Mouse (Mus musculus): ENCODE data around the gene Sdccag8. TPM values are rescaled to one million over a fixed set of nuclear protein-coding genes. Genes with fewer than 3 reads are reported as not detected.

Sdccag8 gene
- polyA plus RNA-seq, 1 experiment from 2014 or later: 19.2 TPM

MicroRNA genes within 50 kb of the gene (microRNA counts, 519-probe panel; counts per million panel counts)
- 3,808 counts per million, percentile 73 among the panel's probes with 10 or more counts for microRNA mmu-miR-350

Small RNA genes within 50 kb of the gene (microRNA-seq; reads per million reads assigned to microRNA genes)
- gene Gm25993 (not detected), gene Mir350 (495 reads per million, percentile 70 among the genes with 10 or more reads in this experiment)

Other genes starting within 250 kb of the Sdccag8 start
- 75.8 and 86.6 TPM in 2 replicates for gene Cep170, start 593 bp upstream of the Sdccag8 start, polyA plus RNA-seq (2014; fragmentation: Nextera tagmentation; extraction: Ambion mirVana)

All from neural tube, embryonic 11.5 days (tissue).